Mouse (Mus musculus): Measurements from ENCODE around the gene Rbms3.

Gene Rbms3

GRCm38 (mm10) chr9:117375776-117376175, 253.9 kb downstream of the Rbms3 start:
- no peak for DNase-seq (ENCODE audit: low read depth)

GRCm38 (mm10) chr9:117373164-117373741, 256.5 kb downstream of the Rbms3 start:
- DNase-seq (ENCODE audit: low read depth) = no peak

- DNase-seq (ENCODE audit: low read depth) = no peak
These were observed 257.7 kb downstream of the Rbms3 start for GRCm38 (mm10) chr9:117371980-117372379.

GRCm38 (mm10) chr9:117370086-117370485, 259.6 kb downstream of the Rbms3 start:
- DNase-seq (ENCODE audit: low read depth) = no peak

GRCm38 (mm10) chr9:117368016-117368415, 261.7 kb downstream of the Rbms3 start:
- DNase-seq (ENCODE audit: low read depth) = no peak

- no peak for DNase-seq (ENCODE audit: low read depth)
These were observed 265.1 kb downstream of the Rbms3 start for GRCm38 (mm10) chr9:117364610-117365009.

GRCm38 (mm10) chr9:117361431-117361830, 268.3 kb downstream of the Rbms3 start:
- DNase-seq (ENCODE audit: low read depth) = no peak

- no peak for DNase-seq (ENCODE audit: low read depth)
These were observed 272.8 kb downstream of the Rbms3 start for GRCm38 (mm10) chr9:117356764-117357442.

- DNase-seq (ENCODE audit: low read depth) = no peak
These were observed 274.2 kb downstream of the Rbms3 start for GRCm38 (mm10) chr9:117355501-117355900.

GRCm38 (mm10) chr9:117342336-117342735, 287.4 kb downstream of the Rbms3 start:
- DNase-seq (ENCODE audit: low read depth) = no peak

GRCm38 (mm10) chr9:117330681-117331080, 299.0 kb downstream of the Rbms3 start:
- no peak for DNase-seq (ENCODE audit: low read depth)

GRCm38 (mm10) chr9:117319271-117319670, 310.4 kb downstream of the Rbms3 start:
- no peak for DNase-seq (ENCODE audit: low read depth)

- no peak for DNase-seq (ENCODE audit: low read depth)
These were observed 311.3 kb downstream of the Rbms3 start for GRCm38 (mm10) chr9:117318461-117318860.

GRCm38 (mm10) chr9:117317251-117317650, 312.5 kb downstream of the Rbms3 start:
- no peak for DNase-seq (ENCODE audit: low read depth)

GRCm38 (mm10) chr9:117313642-117314041, 316.1 kb downstream of the Rbms3 start:
- DNase-seq (ENCODE audit: low read depth) = no peak

- peak; percentile 3 for DNase-seq (ENCODE audit: low read depth)
These were observed 319.9 kb downstream of the Rbms3 start for GRCm38 (mm10) chr9:117309809-117310208.

GRCm38 (mm10) chr9:117298991-117299390, 330.7 kb downstream of the Rbms3 start:
- DNase-seq (ENCODE audit: low read depth) = no peak

- DNase-seq (ENCODE audit: low read depth) = no peak
These were observed 331.8 kb downstream of the Rbms3 start for GRCm38 (mm10) chr9:117297662-117298531.

GRCm38 (mm10) chr9:117291066-117291850, 338.5 kb downstream of the Rbms3 start:
- DNase-seq (ENCODE audit: low read depth) = no peak

GRCm38 (mm10) chr9:117274846-117275245, 354.9 kb downstream of the Rbms3 start:
- DNase-seq (ENCODE audit: low read depth) = no peak

GRCm38 (mm10) chr9:117259614-117260013, 370.1 kb downstream of the Rbms3 start:
- no peak for DNase-seq (ENCODE audit: low read depth)

GRCm38 (mm10) chr9:117253361-117253760, 376.4 kb downstream of the Rbms3 start:
- no peak for DNase-seq (ENCODE audit: low read depth)
